ENCODE assay signal across 25 mouse cellular contexts in the genomic region with DNA sequence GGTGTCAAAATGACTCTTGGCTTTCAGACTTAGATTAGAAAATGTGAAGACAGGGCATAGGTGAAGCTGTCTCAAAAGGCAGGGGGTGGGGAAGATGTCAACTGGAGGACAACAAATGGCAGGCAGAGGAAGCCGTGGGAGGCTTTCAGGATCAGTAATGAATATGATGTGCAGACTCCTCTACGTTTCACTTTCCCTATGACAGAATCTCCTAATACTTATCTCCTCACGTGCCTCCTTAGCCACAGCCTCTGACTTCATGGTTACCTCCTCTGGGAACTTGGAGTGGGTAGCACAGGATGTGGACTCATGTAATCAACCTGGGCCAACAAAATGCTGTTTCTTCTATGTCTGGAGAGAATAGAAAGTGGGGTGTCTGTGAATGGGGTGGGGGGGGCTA. TPM values are rescaled to one million over a fixed set of nuclear protein-coding genes. Genes with fewer than 3 reads are reported as not detected.
DNase-seq lines count a peak whose midpoint lies in the region; ATAC-seq lines count a peak whose summit lies in the region.
"Had no signal": no experiment of that assay in that cellular context is flagged by ENCODE, and none has a peak within 500 bp of the region (broad histone marks: within the 10 kb centered on the region; RNA-seq: fewer than 3 reads in every experiment).

No protein-coding gene starts in this region.

- DNase-seq in CD4-positive helper T cell, adult 2 months (ENCODE audit: low read depth, low spot score), result peak; percentile 70
- peak; percentile 14 for DNase-seq in naive thymus-derived CD4-positive, alpha-beta T cell, adult 2 months (ENCODE audit: low read depth)
- DNase-seq in left cerebral cortex, postnatal 25 days (ENCODE audit: low spot score in 2 of 2), result no peak
- DNase-seq in left cerebral cortex, adult 18-20 months (ENCODE audit: low spot score in 2 of 2), result no peak
- DNase-seq: adrenal gland, postnatal 10 days; adrenal gland, postnatal 36 days; B cell, adult 2 months; cerebellum, adult 18-20 months; cerebellum, adult 9-10 months; cerebellum, postnatal 14 days; forebrain, postnatal 0 days; gastrocnemius, adult 2 months; gastrocnemius, postnatal 14 days; heart, adult 18-20 months; heart, postnatal 14 days; heart, postnatal 4 days had no signal

- intact Hi-C loops in left cerebral cortex, postnatal 25 days (cut with DNase I), result no loop called here

- ATAC-seq in CD4-positive, CD25-positive, alpha-beta regulatory T cell, adult 4 months, result peak; percentile 75
- ATAC-seq in activated CD4-positive, CD25-positive, alpha-beta regulatory T cell, adult 4 months, result peak; percentile 77
- no peak for ATAC-seq in monocyte, adult 5-6 weeks (replicated peaks; ENCODE audit: insufficient number of reproducible peaks, low FRiP score, low TSS enrichment, poor library complexity, severe bottlenecking)
- ATAC-seq: forebrain, embryonic 14.5 days; forebrain, postnatal 0 days; hindbrain, postnatal 0 days; intestine, embryonic 15.5 days had no signal

RNA-seq across cellular contexts. Expression of gene Casr, which starts 40.7 kb away (rescaled TPM):
- not detected for polyA plus RNA-seq in CD4-positive, CD25-positive, alpha-beta regulatory T cell, adult 4 months (2017; shearing (Covaris generic))
- polyA plus RNA-seq in activated CD4-positive, CD25-positive, alpha-beta regulatory T cell, adult 4 months (2017; shearing (Covaris generic)), result not detected
- total RNA-seq in monocyte, adult 5-6 weeks (2017), result not detected in 3 replicates
- total RNA-seq in left cerebral cortex, postnatal 25 days (2021), result 1 to 10 TPM; 2.5 to 2.8 TPM
- under 1 TPM; 0.56 to 0.86 TPM for total RNA-seq in left cerebral cortex, adult 18-20 months (2021)
- total RNA-seq: adrenal gland, adult 18-20 months; adrenal gland, postnatal 36 days; heart, adult 18-20 months; heart, postnatal 14 days; MEL had no signal
- polyA plus RNA-seq: forebrain, embryonic 14.5 days; hindbrain, embryonic 11.5 days had no signal

Comparison
In these comparisons a context has a peak if more than half of its experiments do, and no peak if none do; other contexts are left out.
1. DNase-seq: peak in CD4-positive helper T cell, adult 2 months (single experiment) and naive thymus-derived CD4-positive, alpha-beta T cell, adult 2 months (single experiment); none in left cerebral cortex, postnatal 25 days (0 of 2) and left cerebral cortex, adult 18-20 months (0 of 2).